Mouse (Mus musculus): Measurements from ENCODE around the gene AI837181. TPM values are rescaled to one million over a fixed set of nuclear protein-coding genes. Genes with fewer than 3 reads are reported as not detected.

AI837181 gene
- total RNA-seq, 4 experiments from 2014 or later = 34.1 to 40.6 (median 36.2) TPM

DNA sequence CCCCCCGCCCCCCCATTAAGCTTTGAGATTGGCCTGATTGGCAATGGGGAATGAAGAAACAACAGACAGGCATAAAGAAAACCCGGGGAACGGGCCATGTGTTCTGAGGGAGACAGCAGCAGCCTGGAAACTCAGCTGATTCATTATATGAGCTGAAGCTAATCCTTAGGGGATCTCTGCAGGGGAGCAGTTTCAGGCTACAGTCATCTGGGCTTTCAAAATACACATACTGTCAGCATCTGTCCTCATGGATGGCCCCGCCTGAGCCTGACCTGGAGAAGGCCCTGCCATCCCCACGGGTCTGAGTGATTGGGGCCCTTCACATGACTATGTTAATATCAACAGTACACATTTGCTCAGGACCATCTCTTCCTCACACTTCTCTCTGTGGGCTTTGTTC, 46.9 kb downstream of the AI837181 start:
- DNase-seq (ENCODE audit: low spot score) = no peak

- no peak for DNase-seq (ENCODE audit: low spot score)
Observed at GRCm38 (mm10) chr19:5472857-5473256, 47.9 kb downstream of the AI837181 start.

GRCm38 (mm10) chr19:5473720-5474119, 48.8 kb downstream of the AI837181 start, which contains the start of gene Efemp2:
TSS of gene Efemp2 (plus strand) at chr19:5473954.
- DNase-seq (ENCODE audit: low spot score) = peak; percentile 85

DNA sequence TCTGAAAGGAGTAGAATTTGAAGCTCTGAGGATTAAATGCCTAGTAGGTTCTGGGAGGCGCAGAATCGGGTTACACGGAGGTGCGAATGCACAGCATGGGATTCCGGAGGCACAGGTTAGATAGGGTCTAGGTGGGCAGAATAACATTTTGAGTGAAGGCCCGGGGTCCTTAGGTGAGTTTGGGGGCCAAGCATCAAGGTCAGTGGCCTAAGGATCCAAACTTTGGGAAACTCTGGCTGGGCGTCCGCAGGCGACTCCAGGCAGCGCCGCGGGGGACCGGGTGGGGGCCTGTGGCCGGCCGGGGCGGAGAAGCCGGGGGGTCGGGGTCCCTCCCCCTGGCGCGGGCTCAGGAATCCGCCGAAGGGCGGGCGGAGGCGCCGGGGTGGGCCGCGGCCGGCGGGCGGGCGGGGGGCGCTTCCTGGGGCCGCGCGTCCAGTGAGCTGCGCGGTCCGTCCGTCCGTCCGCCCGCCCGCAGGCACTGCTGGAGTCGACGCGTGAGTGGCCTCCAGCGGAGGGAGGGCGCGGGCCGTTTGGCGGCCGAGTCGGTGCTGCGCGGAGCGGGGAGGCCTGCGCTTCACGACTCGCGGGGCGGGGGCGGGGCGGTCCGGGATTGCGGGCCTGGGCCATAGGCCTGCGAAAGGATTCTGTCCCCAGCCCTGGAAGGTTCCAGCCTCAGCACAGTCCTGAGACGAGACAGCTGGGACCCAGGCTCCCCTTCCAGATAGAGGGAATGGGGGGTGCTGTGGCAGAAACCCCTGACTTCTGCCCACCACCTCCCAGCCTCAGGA, 49.5 kb downstream of the AI837181 start:
- no peak for DNase-seq (ENCODE audit: low spot score)

DNA sequence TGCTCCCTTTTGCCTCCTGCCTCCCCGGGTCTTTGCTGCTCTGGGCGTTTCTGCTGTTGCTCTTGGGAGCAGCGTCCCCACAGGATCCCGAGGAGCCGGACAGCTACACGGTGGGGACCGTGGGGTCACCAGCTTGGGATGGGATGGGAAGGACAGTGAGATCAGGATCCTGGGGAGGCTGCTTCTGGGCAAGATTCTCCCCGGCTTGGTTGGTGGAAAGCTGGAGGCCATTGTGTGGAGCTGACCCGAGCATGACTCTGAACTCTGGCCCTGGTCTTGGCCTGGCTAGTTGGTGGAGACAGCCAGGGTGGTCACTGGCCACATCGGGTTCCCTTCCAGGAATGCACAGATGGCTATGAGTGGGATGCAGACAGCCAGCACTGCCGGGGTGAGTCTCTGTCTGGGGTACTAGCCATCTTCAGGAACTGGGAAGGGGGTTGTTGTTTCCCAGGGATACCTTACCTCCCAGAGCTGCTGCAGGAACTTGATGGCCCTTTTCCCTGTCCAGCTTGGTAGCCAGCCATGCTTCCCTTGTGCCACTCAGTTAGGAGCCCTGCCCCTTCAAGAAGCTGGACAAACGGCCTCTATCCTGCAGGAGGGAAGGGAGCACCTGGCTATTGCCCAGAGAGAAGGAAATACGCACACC, 50.2 kb downstream of the AI837181 start:
- no peak for DNase-seq (ENCODE audit: low spot score)

Other genes with a start within 250 kb of the AI837181 start
- 10 to 100 TPM; 18.6 to 21.9 (median 20.8) TPM for gene Pacs1, start 152.0 kb upstream of the AI837181 start, total RNA-seq (2022)
- 100 to 1,000 TPM; 108 to 125 (median 119) TPM for gene Sf3b2, start 129.7 kb upstream of the AI837181 start, total RNA-seq (2022)
- 10 to 100 TPM; 22.3 to 32.9 (median 25.1) TPM for gene Gal3st3, start 126.8 kb upstream of the AI837181 start, total RNA-seq (2022)
- gene Catsper1, start 89.4 kb upstream of the AI837181 start, total RNA-seq (2022) = not detected
- gene Cst6, start 75.6 kb upstream of the AI837181 start, total RNA-seq (2022) = 10 to 100 TPM; 17.0 to 27.2 (median 23.5) TPM
- 10 to 100 TPM; 15.7 to 21.5 (median 19.6) TPM for gene Eif1ad, start 58.4 kb upstream of the AI837181 start, total RNA-seq (2022)
- 100 to 1,000 TPM; 110 to 123 (median 117) TPM for gene Banf1, start 58.0 kb upstream of the AI837181 start, total RNA-seq (2022)
- 10 to 100 TPM; 53.9 to 61.4 (median 59.2) TPM for gene Sart1, start 36.4 kb upstream of the AI837181 start, total RNA-seq (2022)
- gene Tsga10ip, start 22.6 kb upstream of the AI837181 start, total RNA-seq (2022) = under 1 TPM; 0.25 to 0.75 (median 0.39) TPM
- gene Drap1, start 165 bp upstream of the AI837181 start, total RNA-seq (2022) = 100 to 1,000 TPM; 337 to 351 (median 343) TPM
- under 1 TPM in 2 of 4 experiments, not detected in 2; 0.14 to 0.23 TPM for gene Fosl1, start 22.4 kb downstream of the AI837181 start, total RNA-seq (2022)
- gene Ccdc85b, start 32.8 kb downstream of the AI837181 start, total RNA-seq (2022) = 10 to 100 TPM in 1 of 4 experiments, 1 to 10 TPM in 3; 8.3 to 10.4 (median 8.9) TPM
- 10 to 100 TPM; 41.3 to 52.3 (median 49.2) TPM for gene Fibp, start 35.5 kb downstream of the AI837181 start, total RNA-seq (2022)
- under 1 TPM in 3 of 4 experiments, not detected in 1; 0.29 to 0.38 (median 0.37) TPM for gene Ctsw, start 43.4 kb downstream of the AI837181 start, total RNA-seq (2022)
- gene Efemp2, start 48.8 kb downstream of the AI837181 start, total RNA-seq (2022) = 10 to 100 TPM in 2 of 4 experiments, 1 to 10 TPM in 2; 6.5 to 11.2 (median 9.5) TPM
- gene Mus81, start 63.3 kb downstream of the AI837181 start, total RNA-seq (2022) = 10 to 100 TPM; 15.8 to 27.3 (median 21.9) TPM
- 100 to 1,000 TPM; 142 to 201 (median 170) TPM for gene Cfl1, start 65.3 kb downstream of the AI837181 start, total RNA-seq (2022)
- gene 1700020D05Rik, start 78.6 kb downstream of the AI837181 start, total RNA-seq (2022) = 1 to 10 TPM in 1 of 4 experiments, under 1 TPM in 3; 0.52 to 1.4 (median 0.81) TPM
- 1 to 10 TPM; 3.7 to 6.5 (median 6.0) TPM for gene Snx32, start 85.4 kb downstream of the AI837181 start, total RNA-seq (2022)
- not detected for gene Ovol1, start 135.5 kb downstream of the AI837181 start, total RNA-seq (2022)
- 1 to 10 TPM; 2.3 to 3.2 (median 2.7) TPM for gene Ap5b1, start 142.9 kb downstream of the AI837181 start, total RNA-seq (2022)
- 10 to 100 TPM; 49.9 to 66.3 (median 64.9) TPM for gene Rnaseh2c, start 176.7 kb downstream of the AI837181 start, total RNA-seq (2022)
- 10 to 100 TPM; 23.1 to 38.7 (median 29.3) TPM for gene Kat5, start 185.1 kb downstream of the AI837181 start, total RNA-seq (2022)
- 10 to 100 TPM; 26.7 to 31.2 (median 28.5) TPM for gene Rela, start 212.3 kb downstream of the AI837181 start, total RNA-seq (2022)
- 10 to 100 TPM; 14.9 to 23.5 (median 17.8) TPM for gene Sipa1, start 238.6 kb downstream of the AI837181 start, total RNA-seq (2022)

All from heart, adult 8-10 months (tissue).